Mouse (Mus musculus): Measurements from ENCODE around the gene Gpx6.

GRCm38 (mm10) chr13:21321890-21322494 is 10.1 kb downstream of the Gpx6 start:
- TF ChIP-seq CTCF (IDR thresholded peaks at IDR 0.05; ENCODE audit: control insufficient read depth, insufficient read depth, low read length): no peak
- no peak for TF ChIP-seq POLR2A (IDR thresholded peaks at IDR 0.05; ENCODE audit: borderline replicate concordance, control insufficient read depth, low read depth, low read length)
